In the genomic region with DNA sequence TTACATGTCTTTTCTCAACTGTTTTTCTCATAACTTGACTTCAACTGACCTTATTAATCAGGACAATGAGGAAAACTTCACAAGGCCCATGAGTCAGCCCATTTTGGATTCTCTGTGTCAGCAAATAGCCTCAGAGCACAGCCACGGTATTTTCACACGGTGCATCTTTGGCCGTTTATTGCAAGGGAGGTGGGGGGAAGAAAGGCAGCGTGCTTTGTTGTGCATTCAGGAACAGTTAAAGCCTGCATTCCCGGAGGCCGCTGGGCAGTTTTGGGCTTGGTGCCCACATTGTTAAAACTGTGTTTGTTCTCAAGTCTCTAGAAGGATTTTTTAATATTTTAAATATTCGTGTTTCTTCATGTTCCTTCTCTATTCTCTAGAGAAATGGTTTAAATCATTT, we compare ENCODE assay signal across 27 mouse cellular contexts. TPM values are rescaled to one million over a fixed set of nuclear protein-coding genes. Genes with fewer than 3 reads are reported as not detected.
A peak's percentile ranks its signal among the peaks of the same experiment; 100 is the strongest.
DNase-seq lines count a peak whose midpoint lies in the region; ATAC-seq and TF ChIP-seq lines count a peak whose summit lies in the region.
"Had no signal": no experiment of that assay in that cellular context is flagged by ENCODE, and none has a peak within 500 bp of the region (broad histone marks: within the 10 kb centered on the region; RNA-seq: fewer than 3 reads in every experiment).

No protein-coding gene starts in this region.

- H3K4me2 ChIP-seq in midbrain, embryonic 11.5 days: no peak overlapping the region
- H3K4me2 ChIP-seq in midbrain, postnatal 0 days (ENCODE audit: low read depth, low read length, poor library complexity, severe bottlenecking): no peak overlapping the region
- H3K4me2 ChIP-seq: forebrain, embryonic 13.5 days; heart, embryonic 15.5 days; hindbrain, embryonic 12.5 days; intestine, embryonic 15.5 days; kidney, embryonic 15.5 days; limb, embryonic 12.5 days; liver, embryonic 15.5 days; stomach, embryonic 15.5 days had no signal

- H3K9ac ChIP-seq in midbrain, embryonic 11.5 days (ENCODE audit: low read length): no peak overlapping the region
- H3K9ac ChIP-seq in midbrain, postnatal 0 days (replicated peaks; ENCODE audit: low read length, poor library complexity, severe bottlenecking): no peak overlapping the region
- H3K9ac ChIP-seq: forebrain, embryonic 13.5 days; heart, embryonic 15.5 days; hindbrain, embryonic 12.5 days; intestine, embryonic 15.5 days; kidney, embryonic 15.5 days; limb, embryonic 12.5 days; liver, embryonic 15.5 days; stomach, embryonic 15.5 days had no signal

- no peaks in the 10 kb centered on the region for H3K36me3 ChIP-seq in midbrain, embryonic 11.5 days (ENCODE audit: control insufficient read depth, insufficient read depth, low read length)
- H3K36me3 ChIP-seq in midbrain, postnatal 0 days (ENCODE audit: insufficient read depth, low read length): no peaks in the 10 kb centered on the region
- H3K36me3 ChIP-seq: heart, embryonic 15.5 days; hindbrain, embryonic 12.5 days; intestine, embryonic 15.5 days; kidney, embryonic 15.5 days; limb, embryonic 12.5 days; liver, embryonic 15.5 days; stomach, embryonic 15.5 days had no signal

- no peak for TF ChIP-seq CTCF in gastrocnemius, adult 2 months (IDR thresholded peaks at IDR 0.05)
- TF ChIP-seq CTCF in midbrain, postnatal 0 days (IDR thresholded peaks at IDR 0.05): no peak
- TF ChIP-seq CTCF in brain, embryonic 14.5 days (IDR thresholded peaks at IDR 0.05; ENCODE audit: borderline replicate concordance, extremely low read depth, insufficient read depth, insufficient read length): no peak

- no peak overlapping the region for H3K27ac ChIP-seq in gastrocnemius, adult 2 months
- no peak overlapping the region for H3K27ac ChIP-seq in midbrain, embryonic 11.5 days (ENCODE audit: low read depth, low read length)
- no peak overlapping the region for H3K27ac ChIP-seq in midbrain, postnatal 0 days (ENCODE audit: low read depth, low read length)
- H3K27ac ChIP-seq: forebrain, embryonic 13.5 days; heart, adult 2 months; heart, embryonic 15.5 days; hindbrain, embryonic 12.5 days; intestine, embryonic 15.5 days; kidney, embryonic 15.5 days; left cerebral cortex, adult 2 months; limb, embryonic 12.5 days; liver, embryonic 15.5 days; stomach, embryonic 15.5 days had no signal

- H3K4me3 ChIP-seq in gastrocnemius, adult 2 months: no peak overlapping the region
- no peak overlapping the region for H3K4me3 ChIP-seq in midbrain, embryonic 11.5 days (ENCODE audit: low read depth, low read length)
- no peak overlapping the region for H3K4me3 ChIP-seq in midbrain, postnatal 0 days (ENCODE audit: low read depth, low read length)
- H3K4me3 ChIP-seq: forebrain, embryonic 13.5 days; heart, adult 2 months; heart, embryonic 15.5 days; hindbrain, embryonic 12.5 days; intestine, embryonic 15.5 days; kidney, embryonic 15.5 days; left cerebral cortex, adult 2 months; limb, embryonic 12.5 days; liver, embryonic 15.5 days; megakaryocyte, embryonic 14.5 days; stomach, embryonic 15.5 days had no signal

- intact Hi-C loops in gastrocnemius, adult 2 months (cut with DNase I): no loop called here

- ATAC-seq in midbrain, embryonic 11.5 days (ENCODE audit: low FRiP score): no peak
- ATAC-seq in midbrain, postnatal 0 days (ENCODE audit: low FRiP score): no peak
- ATAC-seq: forebrain, embryonic 13.5 days; intestine, embryonic 15.5 days had no signal

- H3K27me3 ChIP-seq in midbrain, embryonic 11.5 days (ENCODE audit: control insufficient read depth, insufficient read depth, low read length): no peaks in the 10 kb centered on the region
- 0 out of 2 replicates have a peak, but pooled peaks cover 4% of the 10 kb centered on the region for H3K27me3 ChIP-seq in midbrain, postnatal 0 days (ENCODE audit: insufficient read depth, low read length)
- H3K27me3 ChIP-seq: forebrain, embryonic 13.5 days; heart, embryonic 15.5 days; hindbrain, embryonic 12.5 days; intestine, embryonic 15.5 days; limb, embryonic 12.5 days; stomach, embryonic 15.5 days had no signal

- TF ChIP-seq POLR2A in brain, embryonic 14.5 days (IDR thresholded peaks at IDR 0.05; ENCODE audit: borderline replicate concordance, extremely low read depth, insufficient read depth, insufficient read length, poor library complexity, severe bottlenecking): no peak

- H3K9me3 ChIP-seq in midbrain, embryonic 11.5 days (ENCODE audit: control insufficient read depth, low read length): no peaks in the 10 kb centered on the region
- H3K9me3 ChIP-seq in midbrain, postnatal 0 days (ENCODE audit: low read length): no peaks in the 10 kb centered on the region
- H3K9me3 ChIP-seq: forebrain, embryonic 13.5 days; heart, embryonic 15.5 days; hindbrain, embryonic 12.5 days; intestine, embryonic 15.5 days; kidney, embryonic 15.5 days; limb, embryonic 12.5 days; liver, embryonic 15.5 days; megakaryocyte, embryonic 14.5 days; stomach, embryonic 15.5 days had no signal

- no peaks in the 10 kb centered on the region for H3K4me1 ChIP-seq in midbrain, embryonic 11.5 days (ENCODE audit: control insufficient read depth, insufficient read depth, low read length)
- no peaks in the 10 kb centered on the region for H3K4me1 ChIP-seq in midbrain, postnatal 0 days (ENCODE audit: insufficient read depth, low read length)
- H3K4me1 ChIP-seq: forebrain, embryonic 13.5 days; heart, embryonic 15.5 days; hindbrain, embryonic 12.5 days; intestine, embryonic 15.5 days; liver, embryonic 15.5 days; stomach, embryonic 15.5 days had no signal

- 52% methylated on average over 7 of the region's 7 CpGs for WGBS in midbrain, embryonic 11.5 days
- 27% methylated on average over 7 of the region's 7 CpGs for WGBS in midbrain, postnatal 0 days

- DNase-seq in gastrocnemius, adult 2 months: peak; percentile 25
- DNase-seq in gastrocnemius, postnatal 4 days (ENCODE audit: low spot score in 2 of 2): no peak
- peak; percentile 78 for DNase-seq in midbrain, embryonic 11.5 days (ENCODE audit: low spot score, missing footprints)
- DNase-seq in midbrain, postnatal 0 days (ENCODE audit: low spot score): no peak
- peak; percentile 87 for DNase-seq in Muller cell, postnatal 12 days (ENCODE audit: inconsistent ontology term)
- DNase-seq in brain, embryonic 14.5 days (ENCODE audit: low read depth): peak; percentile 45
- DNase-seq in layer of hippocampus, adult 9-11 months: no peak
- no peak for DNase-seq in spleen, adult 12 weeks (ENCODE audit: low spot score)
- DNase-seq: adrenal gland, adult 2 months; cerebellum, adult 11-12 months; cerebellum, postnatal 25 days; heart, adult 2 months; lung, postnatal 14 days; spleen, adult 18-20 months had no signal

RNA-seq across cellular contexts. Expression of a gene that starts 24.0 kb away (rescaled TPM):
- 1 to 10 TPM in 1 of 2 experiments, under 1 TPM in 1; 0.92 to 1.3 TPM for total RNA-seq in gastrocnemius, adult 2 months (2021)
- 10 to 100 TPM in 1 of 2 experiments, 1 to 10 TPM in 1; 9.9 to 11.1 TPM for total RNA-seq in gastrocnemius, postnatal 4 days (2021)
- 10.2 and 10.7 TPM in 2 replicates for polyA plus RNA-seq in midbrain, embryonic 11.5 days (2014; fragmentation: Nextera tagmentation; extraction: Ambion mirVana)
- total RNA-seq in midbrain, postnatal 0 days (2014; rRNA removed): 2.7 and 3.5 TPM in 2 replicates
- polyA plus RNA-seq in midbrain, postnatal 0 days (2015; fragmentation: Nextera tagmentation; extraction: Ambion mirVana): 1.00 and 1.2 TPM in 2 replicates
- polyA plus RNA-seq in brain, embryonic 14.5 days (2012; rRNA removed): 14.0 and 15.1 TPM in 2 replicates
- total RNA-seq: neutrophil, adult 5-6 weeks had no signal

RNA-seq across cellular contexts. Expression of a gene that starts 53.2 kb away (rescaled TPM):
- total RNA-seq in gastrocnemius, adult 2 months (2021): not detected
- not detected for total RNA-seq in gastrocnemius, postnatal 4 days (2021)
- polyA plus RNA-seq in midbrain, embryonic 11.5 days (2014; fragmentation: Nextera tagmentation; extraction: Ambion mirVana): 3.7 and 3.8 TPM in 2 replicates
- 0.71 and 1.5 TPM in 2 replicates for total RNA-seq in midbrain, postnatal 0 days (2014; rRNA removed)
- polyA plus RNA-seq in midbrain, postnatal 0 days (2015; fragmentation: Nextera tagmentation; extraction: Ambion mirVana): 0.26 and 0.53 TPM in 2 replicates
- 0.86 and 0.96 TPM in 2 replicates for polyA plus RNA-seq in brain, embryonic 14.5 days (2012; rRNA removed)
- total RNA-seq: adrenal gland, adult 2 months; ES-E14; heart, adult 2 months; layer of hippocampus, adult 18-20 months; left cerebral cortex, adult 2 months; neutrophil, adult 5-6 weeks had no signal
- polyA plus RNA-seq: adrenal gland, adult 2 months; forebrain, embryonic 13.5 days; heart, adult 2 months; heart, embryonic 15.5 days; intestine, embryonic 15.5 days; kidney, embryonic 15.5 days; limb, embryonic 12.5 days; liver, embryonic 15.5 days; stomach, embryonic 15.5 days had no signal

Comparison
In these comparisons a context has a peak if more than half of its experiments do, and no peak if none do; other contexts are left out.
1. DNase-seq: peak in gastrocnemius, adult 2 months (single experiment), midbrain, embryonic 11.5 days (single experiment), Muller cell, postnatal 12 days (single experiment) and brain, embryonic 14.5 days (single experiment); none in gastrocnemius, postnatal 4 days (0 of 2), midbrain, postnatal 0 days (single experiment), layer of hippocampus, adult 9-11 months (single experiment) and spleen, adult 12 weeks (single experiment).